In the genomic region with DNA sequence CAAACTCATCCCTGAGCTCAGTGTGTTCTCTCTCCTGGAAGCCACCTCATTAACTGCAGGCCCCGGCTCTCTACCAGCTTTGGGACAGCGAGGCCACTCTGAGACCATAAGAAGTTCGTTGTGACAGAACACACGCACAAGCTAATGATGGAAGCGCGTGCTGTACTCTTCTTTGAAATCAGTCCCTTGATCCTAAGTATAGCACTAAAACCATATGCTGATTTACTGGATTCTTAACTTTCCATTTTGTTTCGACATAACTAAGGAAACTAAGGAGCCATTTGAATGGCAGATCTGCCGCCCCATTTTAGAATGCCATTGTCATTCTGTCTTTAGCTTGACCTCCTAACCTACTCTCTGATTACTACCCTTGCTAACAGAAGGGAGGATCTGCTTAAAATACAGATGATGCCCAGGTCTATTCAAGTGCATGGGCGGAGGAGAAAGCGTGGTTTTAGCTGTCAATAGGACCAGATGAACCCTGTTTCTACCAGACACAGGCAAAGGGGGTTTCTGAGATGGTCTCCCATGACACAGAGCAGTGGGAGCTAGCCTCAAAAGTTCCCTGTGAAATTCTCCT, we compare ENCODE assay signal across 25 mouse cellular contexts. TPM values are rescaled to one million over a fixed set of nuclear protein-coding genes. Genes with fewer than 3 reads are reported as not detected.
A peak's percentile ranks its signal among the peaks of the same experiment; 100 is the strongest.
DNase-seq lines count a peak whose midpoint lies in the region; ATAC-seq lines count a peak whose summit lies in the region.
"Had no signal": no experiment of that assay in that cellular context is flagged by ENCODE, and none has a peak within 500 bp of the region (broad histone marks: within the 10 kb centered on the region; RNA-seq: fewer than 3 reads in every experiment).

No protein-coding gene starts in this region.

- no peak for ATAC-seq in hindbrain, embryonic 16.5 days
- peak; percentile 39; the same call in 1 of the 2 replicates for ATAC-seq in midbrain, embryonic 12.5 days (ENCODE audit: low FRiP score, low read depth)
- no peak for ATAC-seq in midbrain, embryonic 14.5 days (ENCODE audit: low FRiP score, low TSS enrichment)
- peak; percentile 44; the same call in 1 of the 2 replicates for ATAC-seq in forebrain, embryonic 14.5 days
- no peak for ATAC-seq in inflammation-experienced regulatory T-cells, adult 6 months

- 47% methylated on average over 10 of the region's 10 CpGs for WGBS in hindbrain, embryonic 10.5 days
- WGBS in hindbrain, embryonic 16.5 days: 35% methylated on average over 10 of the region's 10 CpGs
- WGBS in midbrain, embryonic 12.5 days: 30% methylated on average over 10 of the region's 10 CpGs
- 26% methylated on average over 10 of the region's 10 CpGs for WGBS in midbrain, embryonic 14.5 days
- 37% methylated on average over 10 of the region's 10 CpGs for WGBS in forebrain, embryonic 14.5 days

- H3K9ac ChIP-seq in hindbrain, embryonic 16.5 days (ENCODE audit: low read depth, low read length): no peak overlapping the region
- no peak overlapping the region; the same call in 1 of the 2 replicates for H3K9ac ChIP-seq in midbrain, embryonic 12.5 days (replicated peaks)
- no peak overlapping the region for H3K9ac ChIP-seq in midbrain, embryonic 14.5 days (replicated peaks; ENCODE audit: low read length)
- peak overlapping the region; percentile 6; the same call in 1 of the 2 replicates for H3K9ac ChIP-seq in forebrain, embryonic 14.5 days (ENCODE audit: low read length)
- H3K9ac ChIP-seq: heart, embryonic 13.5 days; limb, embryonic 15.5 days; liver, embryonic 14.5 days; lung, embryonic 14.5 days had no signal

- H3K4me2 ChIP-seq in hindbrain, embryonic 16.5 days (ENCODE audit: low read length): no peak overlapping the region
- peak overlapping the region; percentile 37 for H3K4me2 ChIP-seq in midbrain, embryonic 12.5 days (replicated peaks)
- no peak overlapping the region; the same call in 1 of the 2 replicates for H3K4me2 ChIP-seq in midbrain, embryonic 14.5 days (ENCODE audit: low read length)
- peak overlapping the region; percentile 21; the same call in 1 of the 2 replicates for H3K4me2 ChIP-seq in forebrain, embryonic 14.5 days (ENCODE audit: low read length)
- H3K4me2 ChIP-seq: heart, embryonic 13.5 days; limb, embryonic 15.5 days; lung, embryonic 14.5 days had no signal

- DNase-seq in hindbrain, embryonic 10.5 days (ENCODE audit: low spot score): peak; percentile 19
- DNase-seq in midbrain, embryonic 14.5 days: no peak
- DNase-seq in forebrain, embryonic 14.5 days (ENCODE audit: low spot score): peak; percentile 47
- DNase-seq in frontal cortex, postnatal 14 days (ENCODE audit: low spot score in 2 of 2): no peak
- DNase-seq: adrenal gland, postnatal 36 days; cerebellum, adult 11 months; cerebellum, postnatal 10 days; gastrocnemius, postnatal 14 days; heart, adult 18-20 months; heart, postnatal 14 days; kidney, adult 2 months; kidney, postnatal 10 days; left cerebral cortex, postnatal 4 days; lung, embryonic 14.5 days; lung, postnatal 36 days; right cerebral cortex, adult 18-20 months; right cerebral cortex, postnatal 4 days; thymus, postnatal 25 days had no signal

- peak overlapping the region; percentile 28 for H3K4me3 ChIP-seq in hindbrain, embryonic 10.5 days
- no peak overlapping the region for H3K4me3 ChIP-seq in hindbrain, embryonic 16.5 days (ENCODE audit: low read length)
- H3K4me3 ChIP-seq in midbrain, embryonic 12.5 days: no peak overlapping the region
- H3K4me3 ChIP-seq in midbrain, embryonic 14.5 days (replicated peaks; ENCODE audit: low read depth, low read length): no peak overlapping the region
- H3K4me3 ChIP-seq in forebrain, embryonic 14.5 days (ENCODE audit: low read depth, low read length): no peak overlapping the region
- H3K4me3 ChIP-seq: heart, embryonic 13.5 days; limb, embryonic 15.5 days; megakaryocyte, embryonic 14.5 days had no signal

- H3K27me3 ChIP-seq in hindbrain, embryonic 10.5 days (ENCODE audit: insufficient read depth, poor library complexity, severe bottlenecking): no peaks in the 10 kb centered on the region
- no peaks in the 10 kb centered on the region for H3K27me3 ChIP-seq in hindbrain, embryonic 16.5 days (replicated peaks; ENCODE audit: control insufficient read depth, insufficient read depth, low read length)
- no peaks in the 10 kb centered on the region for H3K27me3 ChIP-seq in midbrain, embryonic 12.5 days
- H3K27me3 ChIP-seq in midbrain, embryonic 14.5 days (ENCODE audit: control insufficient read depth, insufficient read depth, low read length): no peaks in the 10 kb centered on the region
- H3K27me3 ChIP-seq in forebrain, embryonic 14.5 days (replicated peaks; ENCODE audit: control insufficient read depth, insufficient read depth, low read length): no peaks in the 10 kb centered on the region
- H3K27me3 ChIP-seq: heart, embryonic 13.5 days; limb, embryonic 15.5 days; megakaryocyte, embryonic 14.5 days had no signal

- H3K36me3 ChIP-seq in hindbrain, embryonic 10.5 days: peaks cover 16% of the 10 kb centered on the region
- no peaks in the 10 kb centered on the region for H3K36me3 ChIP-seq in hindbrain, embryonic 16.5 days (ENCODE audit: control insufficient read depth, insufficient read depth, low read length)
- H3K36me3 ChIP-seq in midbrain, embryonic 12.5 days: peaks cover 12% of the 10 kb centered on the region
- peaks cover 13% of the 10 kb centered on the region for H3K36me3 ChIP-seq in midbrain, embryonic 14.5 days (ENCODE audit: control insufficient read depth, insufficient read depth, low read length)
- H3K36me3 ChIP-seq in forebrain, embryonic 14.5 days (ENCODE audit: control insufficient read depth, insufficient read depth, low read length): peaks cover 16% of the 10 kb centered on the region
- H3K36me3 ChIP-seq: heart, embryonic 13.5 days; limb, embryonic 15.5 days had no signal

- no peaks in the 10 kb centered on the region for H3K9me3 ChIP-seq in hindbrain, embryonic 10.5 days
- no peaks in the 10 kb centered on the region for H3K9me3 ChIP-seq in hindbrain, embryonic 16.5 days (ENCODE audit: control insufficient read depth, low read length)
- no peaks in the 10 kb centered on the region for H3K9me3 ChIP-seq in midbrain, embryonic 12.5 days
- no peaks in the 10 kb centered on the region for H3K9me3 ChIP-seq in midbrain, embryonic 14.5 days (ENCODE audit: control insufficient read depth, low read length)
- H3K9me3 ChIP-seq in forebrain, embryonic 14.5 days (replicated peaks; ENCODE audit: control insufficient read depth, low read length): no peaks in the 10 kb centered on the region
- H3K9me3 ChIP-seq: heart, embryonic 13.5 days; limb, embryonic 15.5 days had no signal

- peaks cover 61% of the 10 kb centered on the region for H3K4me1 ChIP-seq in hindbrain, embryonic 10.5 days (replicated peaks)
- peaks cover 8% of the 10 kb centered on the region for H3K4me1 ChIP-seq in hindbrain, embryonic 16.5 days (ENCODE audit: control insufficient read depth, insufficient read depth, low read depth, low read length)
- peaks cover 38% of the 10 kb centered on the region for H3K4me1 ChIP-seq in midbrain, embryonic 12.5 days
- H3K4me1 ChIP-seq in midbrain, embryonic 14.5 days (ENCODE audit: control insufficient read depth, insufficient read depth, low read length): peaks cover 25% of the 10 kb centered on the region
- peaks cover 17% of the 10 kb centered on the region for H3K4me1 ChIP-seq in forebrain, embryonic 14.5 days (ENCODE audit: control insufficient read depth, insufficient read depth, low read length)
- H3K4me1 ChIP-seq: limb, embryonic 15.5 days; megakaryocyte, embryonic 14.5 days had no signal

- peak overlapping the region; percentile 86 for H3K27ac ChIP-seq in hindbrain, embryonic 10.5 days
- H3K27ac ChIP-seq in hindbrain, embryonic 16.5 days (ENCODE audit: low read depth, low read length): no peak overlapping the region
- H3K27ac ChIP-seq in midbrain, embryonic 12.5 days (replicated peaks): peak overlapping the region; percentile 79
- no peak overlapping the region; the same call in 1 of the 2 replicates for H3K27ac ChIP-seq in midbrain, embryonic 14.5 days (replicated peaks; ENCODE audit: low read depth, low read length)
- no peak overlapping the region for H3K27ac ChIP-seq in forebrain, embryonic 14.5 days (ENCODE audit: low read depth, low read length)
- H3K27ac ChIP-seq: heart, embryonic 13.5 days; limb, embryonic 15.5 days; liver, embryonic 14.5 days had no signal

RNA-seq across cellular contexts. Expression of a gene that starts 48.6 kb away (rescaled TPM):
- 26.2 and 28.6 TPM in 2 replicates for polyA plus RNA-seq in hindbrain, embryonic 10.5 days (2016; fragmentation: Nextera tagmentation; extraction: Ambion mirVana)
- polyA plus RNA-seq in hindbrain, embryonic 16.5 days (2015; fragmentation: Nextera tagmentation; extraction: Ambion mirVana): 37.9 and 40.4 TPM in 2 replicates
- polyA plus RNA-seq in midbrain, embryonic 12.5 days (2016; fragmentation: Nextera tagmentation; extraction: Ambion mirVana): 60.3 and 69.7 TPM in 2 replicates
- 63.4 and 72.2 TPM in 2 replicates for polyA plus RNA-seq in midbrain, embryonic 14.5 days (2014; fragmentation: Nextera tagmentation; extraction: Ambion mirVana)
- polyA plus RNA-seq in forebrain, embryonic 14.5 days (2014; fragmentation: Nextera tagmentation; extraction: Ambion mirVana): 50.3 and 53.6 TPM in 2 replicates
- polyA plus RNA-seq in inflammation-experienced regulatory T-cells, adult 6 months (2017; shearing (Covaris generic)): not detected

Comparison
In these comparisons a context has a peak if more than half of its experiments do, and no peak if none do; other contexts are left out.
1. H3K27ac ChIP-seq: peak in hindbrain, embryonic 10.5 days (single experiment) and midbrain, embryonic 12.5 days (single experiment); none in hindbrain, embryonic 16.5 days (single experiment), midbrain, embryonic 14.5 days (single experiment) and forebrain, embryonic 14.5 days (single experiment).
2. ATAC-seq: peak in midbrain, embryonic 12.5 days (single experiment) and forebrain, embryonic 14.5 days (single experiment); none in hindbrain, embryonic 16.5 days (single experiment), midbrain, embryonic 14.5 days (single experiment) and inflammation-experienced regulatory T-cells, adult 6 months (single experiment).
3. H3K4me2 ChIP-seq: peak in midbrain, embryonic 12.5 days (single experiment) and forebrain, embryonic 14.5 days (single experiment); none in hindbrain, embryonic 16.5 days (single experiment) and midbrain, embryonic 14.5 days (single experiment).
4. DNase-seq: peak in hindbrain, embryonic 10.5 days (single experiment) and forebrain, embryonic 14.5 days (single experiment); none in midbrain, embryonic 14.5 days (single experiment) and frontal cortex, postnatal 14 days (0 of 2).
5. RNA of a gene that starts 48.6 kb away (polyA plus RNA-seq): 63.4 to 72.2 TPM in midbrain, embryonic 14.5 days, 60.3 to 69.7 TPM in midbrain, embryonic 12.5 days, 50.3 to 53.6 TPM in forebrain, embryonic 14.5 days, 37.9 to 40.4 TPM in hindbrain, embryonic 16.5 days and 26.2 to 28.6 TPM in hindbrain, embryonic 10.5 days; not detected in inflammation-experienced regulatory T-cells, adult 6 months; every median in the first group is over 10 times any median in the second.